Mouse (Mus musculus): ENCODE data around the gene Fastkd5.
"Not testable (repeated sequence)": the region's sequence is repeated elsewhere in the genome, so short reads cannot be mapped to it uniquely, and the experiment has no call there.

Fastkd5 gene

DNA sequence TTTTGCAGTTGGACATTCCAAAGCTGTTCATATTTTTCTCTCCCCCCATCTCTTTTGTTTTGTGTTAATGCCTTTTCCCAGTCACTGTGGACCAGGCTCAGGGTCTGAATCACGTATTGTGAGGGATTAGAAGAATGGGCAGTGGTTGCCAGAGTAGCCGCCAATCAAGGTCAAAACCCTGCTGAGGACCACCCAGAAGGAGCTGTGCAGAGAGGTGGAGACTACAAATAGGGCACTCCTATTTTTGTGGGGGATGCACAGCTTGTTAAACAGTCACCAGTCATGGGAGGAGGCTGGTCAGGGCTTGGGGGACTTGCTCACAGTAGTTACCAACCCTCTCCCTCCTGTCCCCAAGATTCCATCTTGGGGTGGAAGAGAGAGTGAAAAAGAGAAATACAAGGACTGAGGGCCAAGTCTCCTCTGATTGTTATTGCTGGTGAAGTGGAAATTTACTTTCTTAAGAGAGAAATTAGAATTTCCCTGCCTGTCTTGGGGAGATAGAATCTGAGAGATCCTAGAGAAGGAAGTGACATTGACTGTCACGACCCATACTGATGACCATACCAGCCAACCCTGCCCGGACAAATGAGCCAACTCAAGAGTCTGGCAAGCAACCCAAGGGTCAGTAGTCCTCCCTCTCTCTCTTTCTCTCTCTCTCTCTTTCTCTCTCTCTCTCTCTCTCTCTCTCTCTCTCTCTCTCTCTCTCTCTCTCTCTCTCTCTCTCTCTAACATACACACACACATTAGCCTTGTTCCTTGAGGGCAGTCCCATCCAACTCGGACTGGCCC lies 3.3 kb upstream of the Fastkd5 start:
- DNase-seq, result no peak

DNA sequence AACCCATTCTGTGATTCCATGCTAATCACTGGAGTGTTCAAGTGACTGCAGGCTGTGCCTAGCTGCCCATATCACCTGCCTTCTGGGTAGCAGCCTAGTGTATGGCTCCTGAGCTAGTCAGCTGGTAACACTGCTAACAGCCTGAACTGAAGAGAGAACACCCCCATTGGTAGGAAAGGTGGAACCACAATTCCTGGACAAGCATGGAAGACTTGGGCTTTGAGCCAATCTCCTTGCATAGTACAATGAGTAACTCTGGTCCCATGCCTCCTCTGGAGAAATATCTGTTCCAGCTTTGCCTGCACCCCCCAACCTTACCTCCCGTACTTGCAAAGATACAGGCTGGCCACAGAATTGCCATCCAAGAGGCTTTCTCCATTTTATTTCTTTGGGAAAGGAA lies 2.6 kb upstream of the Fastkd5 start:
- DNase-seq, result peak; percentile 75

DNA sequence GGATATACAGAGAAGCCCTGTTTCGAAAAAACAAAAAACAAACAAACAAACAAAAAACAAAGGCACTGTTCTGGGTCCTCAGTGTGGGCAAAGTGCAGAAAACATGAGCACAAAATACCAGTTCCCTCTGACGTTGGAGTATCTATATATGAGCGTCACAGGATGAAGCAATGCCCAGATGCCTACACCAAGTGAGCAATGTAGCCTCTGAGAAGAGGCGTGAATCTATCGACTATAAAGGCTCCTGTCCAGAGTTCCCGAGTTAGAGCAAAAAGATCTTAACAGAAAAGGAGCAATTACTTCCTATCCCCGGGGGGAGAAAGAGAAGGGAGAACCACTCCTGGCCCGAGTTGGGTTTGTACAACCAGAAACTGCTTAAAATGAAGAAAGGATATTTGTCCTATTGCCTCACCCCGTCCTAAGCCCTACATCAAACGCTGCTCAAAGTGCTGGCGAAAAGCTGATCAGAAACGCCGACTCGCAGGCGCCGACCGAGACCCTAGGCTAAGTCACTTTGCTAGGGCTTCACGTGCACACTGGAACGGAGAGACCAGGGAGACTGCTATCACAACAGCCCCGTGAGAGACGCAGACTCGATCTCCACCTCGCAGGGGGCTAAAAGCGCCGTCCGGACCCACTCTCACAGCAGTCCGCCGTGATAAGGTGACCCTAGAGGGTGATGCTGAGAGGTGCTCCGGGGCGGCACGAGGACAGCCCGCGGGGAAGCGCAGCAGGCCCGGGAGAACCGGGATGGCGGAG lies 568 bp downstream of the Fastkd5 start:
- no peak for DNase-seq

DNA sequence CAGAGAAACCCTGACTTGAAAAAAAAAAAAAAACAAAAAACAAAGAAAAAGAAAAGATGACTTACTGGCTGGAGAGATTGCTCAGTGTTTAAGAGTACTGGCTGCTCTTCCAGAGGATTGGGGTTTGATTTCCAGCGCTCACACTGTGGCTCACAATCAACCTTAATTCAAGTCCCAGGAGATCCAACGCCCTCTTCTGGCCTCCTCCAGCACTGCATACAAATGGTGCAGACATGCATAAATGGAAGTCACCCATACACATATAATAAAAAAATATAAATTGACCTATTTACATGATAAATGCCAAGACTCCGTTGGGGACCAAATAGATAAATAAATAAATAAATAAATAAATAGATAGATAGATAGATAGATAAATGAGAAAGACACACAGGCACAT lies 1.4 kb downstream of the Fastkd5 start:
- DNase-seq, result no peak

DNA sequence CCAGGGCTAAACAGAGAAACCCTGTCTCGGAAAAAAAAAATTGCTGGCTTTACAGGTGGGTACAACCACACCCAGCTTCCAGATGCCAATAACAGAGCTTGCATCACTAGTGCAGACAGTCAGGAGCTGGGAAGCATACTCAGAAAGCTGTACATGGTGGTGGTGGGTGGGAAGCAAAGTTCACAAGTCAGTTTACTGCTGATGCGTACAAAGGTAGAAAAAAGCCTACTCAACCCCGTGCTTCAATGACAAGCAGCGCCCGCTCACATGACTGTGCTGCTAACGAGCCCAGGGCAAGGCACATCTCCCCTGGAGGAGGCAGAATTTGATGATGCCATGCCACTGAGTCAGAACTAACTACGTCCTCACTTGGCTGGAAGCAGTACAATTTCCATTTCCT lies 10.9 kb downstream of the Fastkd5 start:
- peak; percentile 67 for DNase-seq

DNA sequence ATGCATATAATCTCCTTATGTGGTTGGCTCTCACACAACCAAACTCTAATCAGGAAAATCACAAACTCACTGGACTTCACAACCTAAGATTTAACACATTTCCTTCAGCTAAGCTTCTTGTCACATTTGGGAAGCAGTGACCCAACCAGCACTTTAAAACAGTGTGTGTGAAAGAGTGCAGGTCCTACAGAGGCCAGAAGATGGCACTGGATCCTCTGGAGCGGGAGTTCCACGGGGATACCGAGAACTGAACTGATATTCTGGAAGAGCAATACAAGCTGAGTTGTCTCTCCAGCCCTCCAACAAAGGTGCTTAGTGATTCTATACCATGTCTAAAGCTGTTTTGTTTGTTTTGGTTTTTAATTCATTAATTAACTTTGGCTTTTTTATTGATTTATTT lies 16.7 kb downstream of the Fastkd5 start:
- DNase-seq, result no peak

DNA sequence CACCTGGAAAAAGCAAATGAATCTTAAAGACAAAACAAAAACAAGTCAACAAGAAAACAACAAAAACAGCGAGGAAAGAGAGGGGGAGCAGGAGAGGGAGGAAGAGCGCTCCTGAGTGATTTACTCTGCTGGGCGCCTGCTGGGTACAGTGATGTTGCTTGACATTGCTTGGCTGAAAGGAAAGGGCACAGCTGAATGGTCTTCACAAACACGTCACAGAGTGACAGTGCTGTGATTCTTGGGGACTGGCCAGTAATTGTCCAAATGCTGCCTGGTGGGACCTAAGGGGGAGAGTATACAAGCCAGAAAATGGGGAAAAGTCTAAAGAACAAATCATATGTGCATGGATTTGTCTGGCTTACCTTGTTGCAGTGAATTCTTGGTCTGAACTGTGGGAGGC lies 27.6 kb downstream of the Fastkd5 start:
- DNase-seq, result no peak

DNA sequence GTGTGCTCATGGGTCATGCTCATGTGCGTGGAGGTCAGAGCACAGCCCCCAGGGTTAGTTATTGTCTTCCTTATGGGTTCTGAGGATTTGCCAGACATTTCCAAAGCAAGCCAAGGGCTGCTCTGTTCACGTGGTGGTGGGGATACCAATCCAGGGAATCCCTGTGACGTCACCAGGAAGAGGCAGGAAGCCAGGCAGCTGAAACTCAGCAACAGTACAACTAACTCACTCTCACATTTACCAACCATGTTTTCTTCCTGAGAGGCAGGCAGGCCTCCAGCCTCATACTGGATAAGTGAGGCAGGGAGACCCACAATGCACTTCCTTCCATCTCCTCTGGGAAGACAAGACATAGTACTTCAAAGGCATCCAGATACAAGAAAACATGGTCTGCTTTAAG lies 31.4 kb downstream of the Fastkd5 start:
- no peak for DNase-seq

DNA sequence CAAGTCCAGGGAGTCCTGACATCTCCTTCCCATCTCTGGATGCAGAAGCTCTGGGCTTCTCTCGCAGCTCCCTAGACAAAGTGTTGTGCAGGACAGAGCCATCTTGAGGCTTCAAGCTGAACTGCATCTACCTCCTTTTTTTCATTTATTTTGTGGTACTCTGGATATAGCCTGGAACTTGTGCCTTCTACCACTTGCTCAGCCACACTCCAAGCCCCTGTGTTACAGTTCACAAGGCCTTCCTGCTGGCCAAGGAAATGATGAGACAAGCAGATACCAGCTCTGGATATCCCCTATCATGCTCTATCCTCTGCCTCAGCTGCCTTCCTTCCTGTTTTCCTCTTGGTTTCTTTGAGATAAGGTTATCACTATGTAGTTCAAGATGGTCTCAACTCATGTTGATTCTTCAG lies 32.2 kb downstream of the Fastkd5 start:
- no peak for DNase-seq

DNA sequence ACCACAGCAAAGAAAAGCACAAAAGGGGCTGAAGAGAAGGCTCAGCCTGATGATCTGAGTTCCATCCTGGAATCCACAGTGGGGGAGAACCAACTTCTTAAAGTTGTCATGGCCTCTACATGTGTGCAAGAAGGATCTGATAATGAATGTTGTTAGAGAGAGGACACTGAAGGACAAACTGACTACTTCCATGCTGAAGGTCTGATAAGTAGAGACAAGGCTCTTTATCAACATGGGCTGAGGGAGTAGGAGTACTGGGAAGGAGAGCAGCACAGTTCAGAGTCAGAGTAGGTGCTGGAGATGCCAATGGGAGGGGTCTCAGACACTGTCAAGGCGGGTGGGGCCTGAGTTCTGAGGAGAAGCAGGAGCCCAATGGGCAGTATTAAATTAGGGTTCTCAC lies 34.2 kb downstream of the Fastkd5 start:
- DNase-seq, result no peak

DNA sequence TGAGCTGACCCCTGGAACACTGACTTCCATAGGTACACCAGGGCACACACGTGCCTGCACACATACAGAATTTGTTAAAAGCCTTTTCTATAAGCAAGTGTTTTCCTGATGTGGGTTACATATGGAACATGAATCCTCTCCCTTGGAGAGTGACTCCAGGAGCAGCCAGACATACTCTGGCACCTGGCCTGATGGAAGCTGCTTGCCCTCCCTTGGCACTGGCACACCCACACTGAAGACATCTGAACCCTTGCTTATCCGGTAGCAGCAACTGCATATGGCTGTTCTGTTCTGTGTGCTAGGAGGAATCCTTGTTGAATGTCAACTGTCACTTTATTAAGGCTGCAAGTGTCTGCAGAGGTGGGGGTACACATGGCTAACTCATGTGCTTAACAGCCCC lies 38.8 kb downstream of the Fastkd5 start:
- DNase-seq, result no peak

DNA sequence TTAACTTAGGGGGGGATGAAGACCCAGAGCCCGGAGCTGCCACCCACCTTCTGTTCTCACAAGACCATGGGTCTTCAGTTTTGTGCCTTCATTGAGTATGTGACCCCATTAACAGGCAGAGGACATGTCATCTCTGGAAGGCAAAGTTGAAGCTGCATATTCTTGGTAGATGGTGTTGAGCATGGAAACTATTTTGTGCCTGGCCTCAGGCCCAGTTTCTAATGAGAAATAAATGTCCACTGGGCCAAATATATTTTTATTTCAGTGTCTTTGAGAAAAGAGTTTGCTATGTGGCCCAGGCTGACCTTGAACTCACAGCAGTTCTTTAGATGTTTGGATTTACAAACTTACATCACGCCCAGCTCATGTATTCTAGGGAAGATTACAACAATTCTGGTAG lies 40.1 kb downstream of the Fastkd5 start:
- DNase-seq, result no peak

DNA sequence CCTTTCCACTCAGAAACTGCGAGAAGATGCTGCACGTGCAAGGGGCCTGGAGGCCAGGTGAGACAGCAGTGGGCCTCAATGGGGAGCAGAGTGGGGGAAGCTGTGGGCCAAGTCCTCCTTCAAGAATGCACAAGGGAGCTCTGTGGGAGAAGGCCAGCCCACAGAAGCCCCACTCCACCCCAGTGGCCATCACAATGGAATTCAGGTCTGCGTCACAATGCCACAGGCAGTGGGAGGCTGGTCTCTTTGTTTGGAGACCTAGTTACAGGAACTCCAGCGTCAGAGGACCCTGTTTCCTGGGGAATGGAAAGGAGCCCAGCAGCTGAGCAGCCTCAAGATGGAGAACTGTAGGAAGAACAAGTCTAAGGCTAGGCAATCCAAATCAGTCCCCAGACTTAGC lies 40.7 kb downstream of the Fastkd5 start:
- no peak for DNase-seq

DNA sequence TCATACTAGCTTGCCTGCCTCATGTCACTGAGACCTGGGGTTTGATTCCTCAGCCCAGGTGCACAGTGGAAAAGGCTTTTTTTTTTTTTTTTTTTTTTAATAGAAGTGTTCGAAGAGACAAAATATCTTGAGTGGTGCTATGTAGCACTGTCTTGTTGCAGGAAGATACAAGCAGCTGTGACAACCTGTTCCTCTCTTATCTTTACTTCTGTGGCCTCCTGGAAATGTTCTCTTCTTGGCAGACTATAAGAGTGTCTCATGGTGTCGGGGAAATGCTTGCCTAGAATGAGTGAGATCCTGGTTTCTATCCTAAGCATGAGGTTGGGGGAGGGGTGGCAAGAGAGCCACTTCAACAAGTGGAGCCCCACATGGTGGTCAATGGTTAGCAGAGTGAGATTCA lies 41.5 kb downstream of the Fastkd5 start:
- DNase-seq, result no peak

DNA sequence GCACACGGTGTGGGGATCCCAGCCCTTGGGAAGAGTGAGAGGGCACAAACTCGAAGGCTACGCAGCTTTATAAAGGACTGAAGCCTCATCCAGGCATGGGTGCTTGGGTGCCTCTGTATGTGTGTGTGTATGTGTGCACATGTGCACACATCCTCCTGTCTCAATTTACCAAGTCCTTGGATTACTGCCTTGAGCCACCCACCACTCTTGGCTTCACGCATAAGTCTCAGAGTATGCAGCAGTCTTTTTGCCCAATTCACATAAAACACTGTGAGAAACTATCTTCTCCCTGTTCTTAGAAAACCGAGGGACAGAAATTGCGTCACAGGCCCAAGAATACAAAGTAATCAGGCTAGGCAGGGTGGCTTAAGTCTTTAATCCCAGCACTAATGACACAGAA lies 43.8 kb downstream of the Fastkd5 start:
- no peak for DNase-seq

DNA sequence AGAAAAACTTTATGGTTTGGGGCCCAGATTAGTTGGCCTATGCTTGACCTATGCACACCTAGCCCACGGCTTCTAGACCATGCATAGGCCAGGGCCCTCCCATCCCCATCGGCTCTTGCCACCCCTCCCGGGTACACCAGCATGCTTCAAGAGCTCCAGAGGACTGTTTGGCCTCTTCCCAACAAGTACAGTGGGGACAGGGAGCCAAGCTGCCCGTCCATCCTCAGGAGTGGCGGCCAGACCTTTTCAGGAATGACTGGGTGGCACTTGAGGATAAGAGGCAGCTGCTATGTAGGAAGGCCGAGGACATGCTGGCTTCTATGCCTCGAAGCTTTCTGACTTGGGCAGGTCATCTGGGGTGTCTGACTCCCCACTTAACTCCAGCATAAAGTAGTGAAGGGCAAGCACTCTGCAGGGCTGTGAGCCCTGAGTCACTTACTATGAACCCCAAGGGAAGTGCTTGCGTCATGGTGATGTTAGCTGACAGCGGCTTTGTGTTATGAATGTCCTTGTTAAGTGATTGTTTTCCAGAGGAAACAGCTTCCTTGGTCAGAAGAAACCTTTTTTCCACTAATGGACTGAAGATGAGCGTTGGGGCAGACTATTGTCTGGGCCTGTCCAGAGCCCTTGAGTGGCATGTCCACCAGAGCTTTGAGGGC lies 45.8 kb downstream of the Fastkd5 start:
- DNase-seq, result no peak

DNA sequence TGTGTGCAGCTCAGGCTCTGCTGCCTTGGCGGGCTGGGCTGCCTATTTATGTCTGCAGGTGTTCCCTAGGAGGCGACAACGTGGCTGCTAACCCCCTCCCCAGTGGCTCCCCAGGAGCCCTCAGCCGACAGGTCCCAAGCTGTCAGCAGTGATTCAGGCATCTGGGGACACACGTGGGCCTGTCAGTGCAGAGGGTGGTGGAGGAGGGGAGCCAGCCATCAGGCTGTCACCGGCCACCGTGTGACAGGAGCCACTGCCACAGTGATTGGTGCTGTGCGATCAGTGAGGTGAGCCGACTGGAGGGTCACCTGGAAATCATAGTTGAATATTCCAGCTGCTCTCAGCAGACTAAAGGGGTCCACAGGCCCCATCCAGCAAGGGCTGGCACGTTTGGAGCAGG lies 47.3 kb downstream of the Fastkd5 start, which contains the start of gene Avp:
Gene Avp, minus strand, starts transcription at position 3 of the 400 bp plus-strand sequence.
- DNase-seq, result no peak

DNA sequence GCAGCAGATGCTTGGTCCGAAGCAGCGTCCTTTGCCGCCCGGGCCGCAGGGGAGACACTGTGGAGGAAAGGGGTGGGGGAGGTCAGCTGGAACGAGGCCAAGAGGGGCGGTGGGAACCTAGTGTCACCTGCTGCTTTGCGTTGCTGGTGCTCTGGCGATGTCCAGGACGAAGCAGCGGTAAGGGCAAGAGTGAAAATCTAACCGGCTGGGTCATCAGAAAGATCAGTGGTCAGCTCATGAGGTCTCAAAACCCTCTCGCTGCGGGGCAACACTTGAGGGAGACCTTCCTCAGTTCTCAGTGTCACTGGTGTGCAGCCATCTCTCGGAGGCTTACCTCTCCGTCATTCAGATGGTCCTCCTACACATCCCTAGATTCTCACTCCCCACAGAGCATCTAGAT lies 48.6 kb downstream of the Fastkd5 start:
- no peak for DNase-seq

DNA sequence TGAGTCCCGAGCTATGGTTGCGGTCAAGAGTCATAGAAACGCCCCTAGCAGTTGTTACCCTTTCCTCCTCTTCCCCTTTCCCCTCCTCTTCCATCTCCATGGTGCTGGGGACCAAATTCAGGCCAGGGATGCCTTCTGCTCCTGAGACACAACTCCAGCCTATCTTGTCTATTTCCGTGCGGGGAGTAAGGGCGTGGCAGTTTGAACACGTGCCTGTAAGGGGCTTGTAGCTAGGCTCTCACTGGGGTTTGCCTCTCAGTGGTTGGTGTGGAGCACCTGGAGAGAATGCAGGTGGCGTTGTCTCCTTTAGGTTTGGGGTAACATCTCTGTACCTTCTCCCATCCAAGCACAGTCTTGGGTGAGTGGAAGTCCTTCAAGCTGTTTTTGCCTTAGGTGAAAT lies 50.0 kb downstream of the Fastkd5 start:
- DNase-seq, result no peak

DNA sequence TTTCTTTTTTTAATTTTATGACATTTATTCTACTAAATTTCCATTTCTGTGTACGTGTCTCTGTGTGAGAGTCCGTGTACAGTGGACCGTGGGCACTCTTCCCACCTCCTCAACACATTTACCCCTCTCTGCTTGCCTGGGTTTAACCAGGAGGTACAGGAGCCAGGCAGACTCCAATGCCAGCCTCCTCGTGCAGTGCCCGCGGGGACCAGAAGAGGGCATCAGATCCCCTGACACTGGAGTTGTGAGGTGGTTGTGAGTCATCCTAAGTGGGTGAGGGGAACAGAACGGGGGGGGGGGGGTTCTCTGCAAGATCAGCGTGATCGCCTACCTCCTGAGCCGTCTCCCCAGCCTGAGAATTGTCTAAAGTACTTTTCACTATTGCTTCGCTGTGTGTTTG lies 51.7 kb downstream of the Fastkd5 start:
- DNase-seq, result peak; percentile 44

DNA sequence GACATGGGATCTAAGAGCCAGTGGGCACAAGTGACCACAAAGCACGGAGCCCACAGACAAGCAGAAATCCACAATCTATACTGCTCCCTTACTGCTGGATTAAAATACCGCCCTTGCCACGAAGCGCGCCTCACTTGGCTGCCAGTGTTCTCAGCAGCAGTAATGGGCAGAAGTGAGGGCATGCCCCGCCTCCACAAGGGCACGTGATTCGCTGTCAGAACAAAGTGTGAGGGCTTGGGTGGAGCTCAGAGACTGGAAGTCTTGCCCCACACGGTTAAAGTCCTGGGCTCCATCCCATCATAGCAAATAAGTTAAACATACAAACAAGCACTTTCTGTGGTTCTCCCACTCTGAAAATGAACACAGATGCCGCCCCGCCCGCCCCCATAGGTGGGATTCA lies 52.2 kb downstream of the Fastkd5 start:
- peak; percentile 82 for DNase-seq

DNA sequence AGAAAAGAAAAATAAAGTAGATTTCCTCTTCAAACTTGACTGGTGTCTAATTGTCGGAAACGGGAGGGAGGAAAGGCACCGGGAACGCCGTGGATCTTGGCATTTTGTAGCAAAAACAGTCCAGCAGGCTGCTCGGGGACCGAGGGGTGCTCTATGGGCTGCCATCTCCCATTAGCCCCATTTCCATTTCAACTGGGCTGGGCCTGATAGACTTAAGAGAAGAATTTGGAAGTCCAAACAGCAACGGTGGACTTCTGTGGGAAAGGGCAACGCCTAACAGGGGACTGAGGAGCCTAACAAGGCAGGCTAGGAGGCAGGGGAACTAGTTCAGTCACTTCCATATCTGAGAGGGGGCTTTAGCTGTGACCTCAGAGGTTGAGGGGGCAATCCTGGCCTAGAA lies 52.8 kb downstream of the Fastkd5 start:
- DNase-seq, result no peak

DNA sequence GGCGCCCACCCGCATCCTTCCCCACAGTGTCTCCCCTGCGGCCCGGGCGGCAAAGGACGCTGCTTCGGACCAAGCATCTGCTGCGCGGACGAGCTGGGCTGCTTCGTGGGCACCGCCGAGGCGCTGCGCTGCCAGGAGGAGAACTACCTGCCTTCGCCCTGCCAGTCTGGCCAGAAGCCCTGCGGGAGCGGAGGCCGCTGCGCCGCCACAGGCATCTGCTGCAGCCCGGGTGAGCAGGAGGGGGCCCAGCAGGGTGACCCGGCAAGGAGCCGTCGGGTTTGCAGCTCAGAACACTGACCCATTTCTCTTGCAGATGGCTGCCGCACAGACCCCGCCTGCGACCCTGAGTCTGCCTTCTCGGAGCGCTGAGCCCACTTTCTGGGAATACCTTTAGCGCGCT lies 53.3 kb downstream of the Fastkd5 start:
- DNase-seq, result not testable (repeated sequence)

DNA sequence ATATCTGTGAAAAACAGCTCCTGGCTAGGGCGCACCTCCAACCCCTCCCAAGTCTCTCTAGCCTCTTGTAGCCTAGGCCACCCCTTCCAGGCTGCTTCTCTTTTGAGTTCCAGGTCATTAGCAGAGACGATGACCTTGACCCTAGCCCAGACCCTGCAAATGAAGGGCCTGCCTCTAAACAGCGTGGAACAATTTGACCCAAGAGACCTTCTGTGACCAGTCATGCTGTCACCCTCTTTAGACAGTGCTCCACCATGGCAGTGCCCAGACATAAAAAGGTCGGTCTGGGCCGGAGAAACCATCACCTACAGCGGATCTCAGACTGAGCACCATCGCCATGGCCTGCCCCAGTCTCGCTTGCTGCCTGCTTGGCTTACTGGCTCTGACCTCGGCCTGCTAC lies 54.0 kb downstream of the Fastkd5 start, which contains the start of gene Oxt:
Gene Oxt, plus strand, starts transcription at position 301 of the 400 bp plus-strand sequence.
- DNase-seq, result no peak
